Mouse (Mus musculus) spleen, adult 2 months (tissue): ENCODE data around the gene Tbx21.

Experiments
- CTCF ChIP-seq: fragments of 200-500 bp; IDR thresholded peaks from 2 replicates; pipeline ENCODE4 v1.5.1; 2011; ENCODE audit warnings: mild to moderate bottlenecking, inconsistent platforms; ENCODE audit not compliant: insufficient read depth, insufficient read length, insufficient replicate concordance; ENCODE audit errors: extremely low read depth
- POLR2A ChIP-seq: fragments of 200-500 bp; IDR thresholded peaks from 2 replicates; pipeline ENCODE4 v1.6.1; 2011; ENCODE audit warnings: low read depth, low read length, inconsistent platforms

DNA sequence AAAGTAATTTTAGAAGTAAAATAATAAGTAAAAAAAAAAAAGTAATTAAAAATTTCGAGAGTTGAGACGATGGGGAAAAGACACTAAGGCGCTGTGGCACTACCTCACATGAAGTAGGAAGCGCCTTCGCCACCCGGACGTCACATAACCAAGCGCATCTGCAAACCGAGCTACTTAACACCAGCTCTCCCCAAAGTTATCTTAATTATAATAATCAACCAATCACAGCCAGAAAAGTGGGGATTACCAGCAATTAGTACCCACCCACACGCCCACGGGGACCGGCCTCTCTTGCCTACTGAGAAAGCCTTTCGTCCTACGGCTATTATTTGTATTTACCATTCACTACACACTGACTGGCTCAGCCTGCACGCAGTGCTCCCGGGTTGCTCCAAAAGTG is 6.2 kb downstream of the Tbx21 start:
- TF ChIP-seq POLR2A (no peak), CTCF (no peak)
